Mouse (Mus musculus) embryonic facial prominence, embryonic 10.5 days (tissue): ENCODE measurements at regions not wholly inside any gene's neighbourhood (a gene's known extent, or its start where the extent isn't known, plus 50 kb on each side); places are given as distances from the start of the nearest gene placed in this dataset.

Source experiments
- DNase-seq: peaks from one replicate; pipeline ENCODE4 v3.0.0-alpha.2; 2017; ENCODE audit warnings: low spot score
- H3K27ac ChIP-seq: fragments of 300-500 bp; sonication (generic); replicated peaks from 2 replicates; pipeline ENCODE4 v1.5.1; 2016; ENCODE audit warnings: mild to moderate bottlenecking
- H3K27me3 ChIP-seq: fragments of 300-500 bp; sonication (generic); replicated peaks from 2 replicates; pipeline ENCODE4 v1.6.1; 2016; ENCODE audit warnings: low read depth, mild to moderate bottlenecking; ENCODE audit not compliant: poor library complexity, severe bottlenecking
- H3K36me3 ChIP-seq: fragments of 300-500 bp; sonication (generic); replicated peaks from 2 replicates; pipeline ENCODE4 v1.6.1; 2016; ENCODE audit warnings: mild to moderate bottlenecking, moderate library complexity
- H3K4me1 ChIP-seq: fragments of 300-500 bp; sonication (generic); 2 replicates; pipeline ENCODE4 v1.6.1; 2016
- H3K4me3 ChIP-seq: fragments of 300-500 bp; sonication (generic); 2 replicates; pipeline ENCODE4 v1.5.1; 2016; ENCODE audit warnings: mild to moderate bottlenecking, moderate library complexity
- H3K9me3 ChIP-seq: fragments of 300-500 bp; sonication (generic); 2 replicates; pipeline ENCODE4 v1.6.1; 2016; ENCODE audit warnings: mild to moderate bottlenecking
- WGBS: fragments of 180-500 bp; shearing (Covaris S2); methylation state at CpG from one replicate; pipeline ENCODE4 v1.1.7; 2016; 5-methylcytosine and 5-hydroxymethylcytosine counted together

DNA sequence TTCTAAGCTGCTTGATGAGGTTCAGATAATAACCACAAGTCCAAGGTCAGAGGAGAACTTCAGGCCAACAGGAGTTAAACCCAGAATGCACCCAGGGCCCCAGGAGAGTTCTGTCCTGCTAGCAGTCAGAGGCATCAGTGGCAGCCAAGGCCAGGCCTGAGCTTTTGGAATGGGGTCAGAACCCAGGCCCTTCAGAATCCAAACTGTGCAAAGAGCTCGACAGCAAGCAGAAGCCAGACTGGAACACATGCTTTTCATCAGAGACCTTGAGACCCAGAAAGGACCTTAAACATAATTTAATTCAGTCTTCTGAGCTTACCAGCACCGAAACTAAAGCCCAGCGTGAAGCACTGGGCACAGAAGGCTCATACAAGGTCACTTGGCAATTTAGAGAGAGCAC, 139.9 kb upstream of the Bcl6 start:
- Histone ChIP-seq H3K9me3 (no peaks in the 10 kb centered on the region), H3K4me1 (peaks cover 16% of the 10 kb centered on the region), H3K4me3 (no peak overlapping the region), H3K36me3 (no peaks in the 10 kb centered on the region), H3K27me3 (no peaks in the 10 kb centered on the region; the same call in 1 of the 2 replicates), H3K27ac (no peak overlapping the region)
- DNase-seq, result no peak
- 31% methylated on average over 3 of the region's 3 CpGs for WGBS

DNA sequence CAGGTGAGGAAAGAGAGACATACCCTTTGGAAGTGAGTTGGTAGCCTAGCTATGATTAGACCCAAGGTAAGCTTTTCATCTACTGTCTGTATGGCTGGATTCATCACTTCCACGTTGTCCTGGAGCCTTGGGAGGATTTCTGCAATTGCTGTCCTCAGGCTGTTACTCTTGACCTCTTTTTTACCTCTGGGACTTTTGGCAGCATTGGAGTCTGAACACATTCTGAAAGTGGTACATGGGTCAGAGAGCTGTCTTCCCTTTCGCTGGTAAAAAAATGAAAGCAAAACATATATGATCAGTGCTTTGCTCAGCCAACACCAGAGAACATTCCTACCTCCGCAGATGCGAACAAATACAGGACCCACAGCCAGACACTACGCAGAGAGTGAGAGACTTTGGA, 136.1 kb upstream of the Bcl6 start:
- Histone ChIP-seq H3K9me3 (no peaks in the 10 kb centered on the region), H3K4me3 (no peak overlapping the region), H3K36me3 (no peaks in the 10 kb centered on the region), H3K27me3 (no peaks in the 10 kb centered on the region), H3K27ac (no peak overlapping the region), H3K4me1 (peaks cover 15% of the 10 kb centered on the region)
- DNase-seq, result no peak
- WGBS, result 85% methylated on average over 5 of the region's 5 CpGs

DNA sequence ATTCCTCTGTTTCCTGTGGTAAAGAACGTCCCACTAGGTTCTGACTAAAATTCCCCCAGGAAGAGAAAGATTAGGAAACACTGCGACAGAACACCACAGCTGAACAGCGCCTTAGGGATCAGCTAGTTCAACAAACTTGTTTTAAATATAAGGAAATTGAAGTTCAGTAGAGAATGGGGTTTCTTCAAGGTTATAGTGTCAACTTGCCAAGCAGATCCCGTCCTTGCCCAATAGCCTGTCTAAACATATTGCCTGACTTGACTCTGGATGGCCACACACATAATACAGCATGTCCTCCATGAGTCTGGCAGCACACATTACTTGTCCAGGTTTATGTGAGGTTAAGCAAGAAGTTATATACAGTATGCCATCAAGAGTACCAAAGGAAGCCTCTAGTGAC, 135.4 kb upstream of the Bcl6 start:
- H3K27ac ChIP-seq, result no peak overlapping the region
- H3K36me3 ChIP-seq, result no peaks in the 10 kb centered on the region
- no peaks in the 10 kb centered on the region for H3K27me3 ChIP-seq
- no peak for DNase-seq
- H3K4me1 ChIP-seq, result peaks cover 10% of the 10 kb centered on the region
- 75% methylated on average over 4 of the region's 4 CpGs for WGBS
- H3K9me3 ChIP-seq, result no peaks in the 10 kb centered on the region
- H3K4me3 ChIP-seq, result no peak overlapping the region

DNA sequence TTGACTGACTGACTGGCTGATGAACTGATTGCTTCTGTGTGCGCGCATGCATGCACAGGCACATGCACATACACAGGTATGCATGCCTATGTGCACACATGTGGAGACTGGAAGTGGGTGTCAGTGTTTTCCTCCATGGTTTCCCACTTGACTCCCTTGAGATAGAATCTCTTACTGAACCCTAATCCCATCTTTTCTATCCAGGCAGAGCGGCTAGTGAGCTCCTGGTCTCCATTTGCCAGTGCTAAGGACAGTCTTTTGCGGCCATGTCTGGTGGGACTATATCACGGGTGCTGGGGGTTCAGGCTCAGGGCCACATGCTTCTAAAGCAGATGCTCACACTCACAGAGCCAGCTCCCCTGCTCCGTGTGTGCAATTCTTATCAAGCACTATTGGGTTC, 133.0 kb upstream of the Bcl6 start:
- 92% methylated on average over 6 of the region's 6 CpGs for WGBS
- H3K36me3 ChIP-seq, result no peaks in the 10 kb centered on the region
- no peaks in the 10 kb centered on the region for H3K9me3 ChIP-seq
- no peaks in the 10 kb centered on the region for H3K4me1 ChIP-seq
- H3K27ac ChIP-seq, result no peak overlapping the region
- no peaks in the 10 kb centered on the region for H3K27me3 ChIP-seq
- no peak for DNase-seq
- H3K4me3 ChIP-seq, result no peak overlapping the region

DNA sequence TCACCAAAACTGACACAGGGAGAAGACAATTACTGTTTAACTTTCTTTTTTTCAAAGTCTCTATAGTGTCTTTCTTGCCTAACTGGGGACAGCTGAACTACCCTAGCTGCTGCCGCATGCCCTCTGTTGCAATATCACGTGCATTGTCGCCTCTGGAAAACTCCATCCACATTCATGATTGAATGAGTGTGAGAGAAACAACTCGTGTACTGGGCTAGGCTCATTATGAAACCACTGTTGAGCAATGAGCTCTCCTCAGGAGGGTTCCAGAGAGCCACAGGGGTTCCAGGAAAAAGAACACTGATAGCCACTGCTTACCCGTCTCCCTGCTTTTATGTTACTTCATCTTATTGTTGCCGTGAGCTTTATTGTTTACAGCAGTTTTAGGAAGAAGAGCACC, 132.2 kb upstream of the Bcl6 start:
- Histone ChIP-seq H3K27me3 (no peaks in the 10 kb centered on the region), H3K9me3 (no peaks in the 10 kb centered on the region), H3K27ac (no peak overlapping the region), H3K4me3 (no peak overlapping the region), H3K36me3 (no peaks in the 10 kb centered on the region), H3K4me1 (no peaks in the 10 kb centered on the region)
- 77% methylated on average over 6 of the region's 6 CpGs for WGBS
- no peak for DNase-seq

DNA sequence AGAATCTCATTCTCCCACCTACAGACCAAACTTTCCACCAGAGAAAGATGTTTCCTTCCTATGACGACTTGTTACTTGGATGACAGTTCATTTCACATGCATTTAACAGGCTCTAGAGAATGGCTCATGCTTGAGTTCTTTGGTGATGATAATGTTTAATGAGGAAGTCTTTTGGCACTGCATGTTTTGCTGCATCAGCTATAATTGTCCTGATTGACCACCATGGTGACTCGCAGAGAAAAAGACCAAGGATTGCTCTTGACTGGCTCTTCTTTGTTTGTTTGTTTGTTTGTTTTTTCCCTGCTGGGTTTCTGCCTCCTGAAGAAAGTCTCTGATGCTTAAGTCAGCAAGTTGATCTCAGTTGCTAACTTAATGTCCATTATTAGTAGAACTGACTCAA, 129.8 kb upstream of the Bcl6 start:
- Histone ChIP-seq H3K27ac (no peak overlapping the region), H3K27me3 (no peaks in the 10 kb centered on the region), H3K4me1 (no peaks in the 10 kb centered on the region), H3K4me3 (no peak overlapping the region), H3K9me3 (no peaks in the 10 kb centered on the region), H3K36me3 (no peaks in the 10 kb centered on the region)
- WGBS, result 86% methylated on average over 2 of the region's 2 CpGs
- DNase-seq, result no peak

DNA sequence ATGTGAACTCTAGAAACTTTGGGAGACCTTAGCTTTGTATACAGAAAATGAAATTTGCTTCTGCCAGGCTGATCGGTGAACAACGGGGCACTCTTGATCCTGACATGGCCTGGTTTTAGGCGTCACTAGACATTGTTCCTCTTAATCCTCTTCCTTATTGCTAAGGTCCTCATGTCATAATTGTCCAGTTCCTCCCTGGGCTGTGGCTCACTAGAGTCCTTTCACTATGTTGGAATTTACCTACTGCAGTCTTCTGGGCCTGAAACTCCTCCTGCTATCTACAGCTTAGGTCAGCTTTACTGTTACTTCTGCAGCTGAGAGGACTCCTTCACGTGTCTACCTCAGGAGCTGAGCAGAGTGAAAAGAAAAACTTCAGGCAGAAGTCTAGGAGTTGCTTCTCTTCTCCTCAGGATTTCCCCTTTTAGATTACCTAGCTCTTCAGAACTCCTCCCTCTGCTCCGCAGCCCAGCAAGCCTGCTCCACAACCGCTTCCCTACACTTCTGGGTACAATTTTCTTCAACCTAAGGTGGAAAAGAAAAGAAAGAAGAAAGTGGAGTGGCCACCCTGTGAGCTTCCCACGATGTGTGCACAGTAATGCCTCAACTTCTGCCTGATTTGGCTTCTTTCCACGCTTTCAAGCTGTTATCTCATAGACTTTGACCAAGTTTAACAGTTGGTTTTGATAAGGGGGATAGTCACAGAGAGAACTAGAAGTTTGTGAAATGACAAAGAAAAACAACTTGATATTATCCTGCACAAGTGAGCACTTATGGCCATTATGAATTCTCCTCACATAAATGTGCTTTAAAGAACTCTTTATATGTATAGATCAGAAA, 114.4 kb upstream of the Bcl6 start:
- DNase-seq, result no peak
- Histone ChIP-seq H3K4me1 (no peaks in the 10 kb centered on the region), H3K27me3 (no peaks in the 10 kb centered on the region), H3K9me3 (no peaks in the 10 kb centered on the region), H3K4me3 (no peak overlapping the region), H3K36me3 (no peaks in the 10 kb centered on the region), H3K27ac (no peak overlapping the region)
- whole genome bisulfite sequencing, result 80% methylated on average over 8 of the region's 8 CpGs

DNA sequence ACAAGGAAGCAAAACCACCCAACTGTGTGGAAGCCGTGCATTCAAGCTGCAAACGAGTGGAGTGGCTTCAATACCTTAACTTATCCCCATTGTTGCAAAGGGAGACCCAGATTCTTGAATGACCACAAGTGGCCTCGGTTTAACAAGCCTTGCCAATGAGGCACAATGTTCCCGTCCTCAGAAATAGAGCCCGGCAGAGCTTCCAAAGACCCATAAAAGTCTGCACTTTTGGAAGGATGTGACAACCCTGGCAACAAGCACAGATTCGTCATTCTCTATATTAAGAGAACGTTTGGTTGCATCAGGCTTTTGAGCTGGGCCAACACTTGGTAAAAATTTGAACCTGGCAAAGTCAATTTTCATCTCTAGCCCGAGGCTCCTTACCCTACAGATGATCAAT, 108.9 kb upstream of the Bcl6 start:
- H3K4me1 ChIP-seq, result no peaks in the 10 kb centered on the region
- no peaks in the 10 kb centered on the region for H3K27me3 ChIP-seq
- no peak overlapping the region for H3K4me3 ChIP-seq
- DNase-seq, result no peak
- no peaks in the 10 kb centered on the region for H3K9me3 ChIP-seq
- 75% methylated on average over 8 of the region's 8 CpGs for WGBS
- no peaks in the 10 kb centered on the region for H3K36me3 ChIP-seq
- no peak overlapping the region for H3K27ac ChIP-seq

DNA sequence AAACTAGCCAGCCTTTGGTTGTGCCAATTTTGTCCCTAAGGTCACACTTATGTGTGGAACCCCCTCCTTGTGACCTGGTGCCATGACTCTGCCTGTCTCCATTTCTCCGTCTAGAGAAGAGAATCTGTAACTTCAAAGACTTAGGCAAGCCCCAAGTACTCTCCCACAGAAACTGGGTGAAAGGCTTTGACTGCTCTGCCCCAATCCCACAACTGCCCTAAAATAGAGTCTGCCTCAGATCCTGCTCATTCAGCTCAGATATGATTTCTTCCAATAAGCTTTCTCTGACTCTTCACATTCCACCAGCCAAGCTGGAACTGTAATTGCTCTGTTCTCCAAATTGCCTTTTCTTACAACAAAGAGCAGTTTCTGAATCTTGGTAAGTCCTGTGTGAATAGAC, 107.4 kb upstream of the Bcl6 start:
- no peak for DNase-seq
- Histone ChIP-seq H3K27ac (no peak overlapping the region), H3K4me3 (no peak overlapping the region), H3K27me3 (no peaks in the 10 kb centered on the region), H3K36me3 (no peaks in the 10 kb centered on the region), H3K4me1 (no peaks in the 10 kb centered on the region), H3K9me3 (no peaks in the 10 kb centered on the region)
- WGBS, result 74% methylated on average over 1 of the region's 1 CpGs

DNA sequence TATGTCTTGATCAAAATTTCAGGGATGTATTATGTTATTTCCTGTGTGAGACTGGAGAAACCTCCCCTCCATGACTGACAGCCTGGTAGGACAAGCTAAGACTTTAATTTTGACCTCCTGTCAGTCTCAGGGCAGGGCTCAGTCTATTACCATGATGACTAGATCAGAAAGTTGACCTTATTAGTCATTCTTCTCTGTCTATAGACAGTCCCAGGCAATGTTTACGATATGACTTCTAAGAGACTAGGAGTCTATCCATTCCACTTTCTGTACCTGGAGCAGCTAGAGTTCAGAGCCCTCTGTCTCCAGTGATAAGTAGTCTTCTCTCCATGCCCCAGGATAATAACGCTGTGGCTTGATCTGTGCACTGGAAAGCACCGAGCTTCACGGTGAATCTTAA, 107.0 kb upstream of the Bcl6 start:
- 87% methylated on average over 4 of the region's 4 CpGs for WGBS
- Histone ChIP-seq H3K27ac (no peak overlapping the region), H3K36me3 (no peaks in the 10 kb centered on the region), H3K4me3 (no peak overlapping the region), H3K9me3 (no peaks in the 10 kb centered on the region), H3K27me3 (no peaks in the 10 kb centered on the region), H3K4me1 (no peaks in the 10 kb centered on the region)
- DNase-seq, result no peak

DNA sequence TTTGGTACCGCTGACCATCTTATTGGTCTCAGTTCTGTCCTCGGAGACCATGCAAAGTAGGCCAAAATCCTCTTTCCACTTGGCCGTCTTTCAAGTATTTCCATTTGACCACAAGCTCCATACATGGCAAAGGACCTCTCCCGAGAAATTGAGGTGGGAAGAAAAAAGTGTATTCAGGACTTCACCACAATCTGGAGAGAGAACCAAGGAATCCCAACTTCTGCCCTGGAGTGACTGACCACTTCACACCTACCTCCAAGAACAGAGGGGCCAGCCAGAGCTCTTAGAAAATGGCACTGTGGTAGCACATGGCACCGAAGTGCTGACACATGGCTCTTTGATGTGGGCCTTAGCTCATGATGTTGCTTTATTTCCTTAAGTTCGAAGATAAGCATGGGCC, 105.9 kb upstream of the Bcl6 start:
- Histone ChIP-seq H3K4me3 (no peak overlapping the region), H3K9me3 (no peaks in the 10 kb centered on the region), H3K27me3 (no peaks in the 10 kb centered on the region), H3K27ac (no peak overlapping the region), H3K4me1 (no peaks in the 10 kb centered on the region), H3K36me3 (no peaks in the 10 kb centered on the region)
- no peak for DNase-seq
- WGBS, result 94% methylated on average over 6 of the region's 6 CpGs

DNA sequence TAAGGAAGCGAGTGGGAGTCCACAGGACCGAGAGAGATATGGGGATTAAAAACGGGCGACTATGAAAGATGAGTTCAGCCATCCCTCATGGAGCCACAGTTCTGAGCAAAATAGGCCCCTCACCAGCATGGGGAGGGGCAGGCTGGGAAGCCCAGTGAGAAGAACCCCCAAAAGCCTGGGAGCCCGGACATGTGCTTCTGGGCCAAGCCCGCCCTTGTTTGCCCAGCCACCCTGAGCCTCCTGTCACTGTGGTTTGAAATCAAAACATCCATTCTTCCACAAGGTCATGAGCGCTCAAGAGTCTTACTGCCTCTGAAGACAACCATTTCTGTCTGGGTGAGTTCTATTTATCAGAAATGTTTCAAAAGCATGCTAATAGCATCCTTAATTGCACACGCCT, 105.0 kb upstream of the Bcl6 start:
- H3K27me3 ChIP-seq, result no peaks in the 10 kb centered on the region
- 92% methylated on average over 8 of the region's 8 CpGs for WGBS

DNA sequence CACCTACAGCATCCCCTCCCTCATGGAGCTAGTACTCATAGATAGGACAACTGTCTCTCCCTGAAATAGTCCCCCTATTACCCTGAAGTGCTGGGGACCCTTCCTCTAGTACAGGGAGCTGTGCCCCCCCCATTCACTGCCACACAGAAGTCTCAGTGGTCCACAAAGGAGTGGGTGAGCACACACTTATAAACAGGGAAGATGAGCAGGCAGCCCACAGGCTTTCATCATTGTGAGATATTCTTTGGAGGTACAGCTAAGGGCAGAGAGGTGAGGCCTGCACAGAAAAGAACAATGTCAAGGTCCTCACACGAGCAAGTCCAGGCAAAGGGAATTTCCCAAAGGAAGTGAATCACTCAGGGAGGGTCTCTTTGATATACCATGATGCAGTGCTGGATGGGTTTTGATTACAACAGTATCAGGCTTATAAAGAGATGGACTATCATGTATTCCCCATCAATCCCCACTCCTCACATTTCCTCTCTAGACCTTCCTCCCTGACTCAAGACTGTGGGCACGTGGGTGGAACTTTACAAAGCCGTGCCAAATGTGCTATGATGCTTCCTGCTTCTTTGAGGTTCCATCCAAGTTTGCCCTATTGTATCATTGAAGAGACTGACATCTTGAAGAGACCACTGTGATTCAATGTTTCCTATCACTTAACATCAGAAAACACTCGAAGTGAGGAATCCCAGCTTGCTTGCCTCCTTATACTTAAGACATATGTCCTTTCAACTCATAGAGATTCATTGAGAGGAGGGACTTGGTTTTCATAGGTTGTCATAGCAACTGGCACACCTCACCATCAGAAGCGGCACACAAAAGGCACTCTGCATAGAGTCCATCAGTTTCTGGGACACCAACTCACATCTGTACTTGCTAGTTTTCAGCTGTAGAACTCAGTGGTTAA, 104.2 kb upstream of the Bcl6 start:
- H3K27ac ChIP-seq, result no peak overlapping the region
- no peaks in the 10 kb centered on the region for H3K9me3 ChIP-seq
- WGBS, result 86% methylated on average over 5 of the region's 5 CpGs
- H3K4me3 ChIP-seq, result no peak overlapping the region
- H3K4me1 ChIP-seq, result no peaks in the 10 kb centered on the region
- no peaks in the 10 kb centered on the region for H3K27me3 ChIP-seq
- no peaks in the 10 kb centered on the region for H3K36me3 ChIP-seq
- no peak for DNase-seq

More for the DNA sequence above, 105.0 kb upstream of the Bcl6 start:
- no peaks in the 10 kb centered on the region for H3K4me1 ChIP-seq
- H3K36me3 ChIP-seq, result no peaks in the 10 kb centered on the region
- H3K4me3 ChIP-seq, result no peak overlapping the region
- H3K9me3 ChIP-seq, result no peaks in the 10 kb centered on the region
- DNase-seq, result no peak
- no peak overlapping the region for H3K27ac ChIP-seq
